Mouse (Mus musculus) kidney, adult 11 months (tissue): ENCODE results near the gene Ccn1.
A peak's percentile ranks its signal among the peaks of the same experiment; 100 is the strongest.

ENCODE experiments used
- DNase-seq: peaks from one replicate; pipeline ENCODE4 v3.0.0; 2022

The Ccn1 gene

DNA sequence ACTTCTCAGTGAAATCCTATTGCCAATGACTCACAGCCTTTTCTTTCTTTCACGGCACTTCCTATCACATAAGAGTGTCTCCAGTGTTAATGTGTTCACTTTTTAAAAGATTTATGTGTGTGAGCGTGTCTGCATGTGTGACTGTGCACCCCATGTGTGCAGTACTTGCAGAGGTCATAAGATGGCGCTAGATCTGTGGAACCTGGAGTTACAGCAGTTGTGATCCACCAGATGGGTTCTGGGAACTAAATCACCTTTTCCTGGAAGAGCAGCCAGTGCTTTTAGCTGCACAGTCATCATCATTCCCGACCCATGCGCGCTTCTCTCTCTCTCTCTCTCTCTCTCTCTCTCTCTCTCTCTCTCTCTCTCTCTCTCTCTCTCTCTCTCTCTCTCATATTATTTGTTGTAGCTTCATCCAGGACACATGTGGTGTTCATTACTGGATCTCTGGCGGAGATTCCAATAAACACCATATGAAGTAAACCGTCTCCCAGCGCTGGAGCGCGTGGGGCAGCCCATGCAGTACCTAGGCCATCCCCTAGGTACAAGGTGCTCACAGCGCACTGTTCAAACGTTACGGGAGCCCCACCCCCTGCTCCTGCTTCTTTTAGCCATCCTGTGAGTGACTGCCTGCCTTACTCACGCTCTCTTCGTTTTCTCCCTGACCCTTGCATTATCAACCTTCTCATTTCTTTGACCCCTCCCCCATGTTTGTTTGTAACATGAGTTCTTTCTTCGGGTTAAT is 30.0 kb downstream of the Ccn1 start:
- no peak for DNase-seq

DNA sequence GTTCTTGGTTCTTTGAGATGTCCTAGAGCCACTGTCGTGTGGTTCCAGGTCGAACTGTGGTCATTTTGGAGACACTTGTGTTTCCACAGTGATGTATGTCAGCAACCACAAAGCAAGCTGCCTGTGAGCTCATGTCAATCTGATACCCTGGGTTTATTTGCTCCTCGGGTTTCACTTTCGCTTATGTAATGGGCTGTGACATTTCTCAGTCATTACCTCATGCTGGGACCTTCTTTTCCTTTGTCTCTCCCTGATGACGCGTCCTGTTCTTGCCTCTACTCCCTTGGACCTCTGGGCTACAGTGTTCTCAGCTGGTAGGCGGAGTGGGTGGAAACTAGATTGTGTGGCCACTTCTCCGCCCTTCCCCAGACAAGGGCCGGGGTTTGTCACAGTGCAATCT is 31.5 kb downstream of the Ccn1 start:
- no peak for DNase-seq

DNA sequence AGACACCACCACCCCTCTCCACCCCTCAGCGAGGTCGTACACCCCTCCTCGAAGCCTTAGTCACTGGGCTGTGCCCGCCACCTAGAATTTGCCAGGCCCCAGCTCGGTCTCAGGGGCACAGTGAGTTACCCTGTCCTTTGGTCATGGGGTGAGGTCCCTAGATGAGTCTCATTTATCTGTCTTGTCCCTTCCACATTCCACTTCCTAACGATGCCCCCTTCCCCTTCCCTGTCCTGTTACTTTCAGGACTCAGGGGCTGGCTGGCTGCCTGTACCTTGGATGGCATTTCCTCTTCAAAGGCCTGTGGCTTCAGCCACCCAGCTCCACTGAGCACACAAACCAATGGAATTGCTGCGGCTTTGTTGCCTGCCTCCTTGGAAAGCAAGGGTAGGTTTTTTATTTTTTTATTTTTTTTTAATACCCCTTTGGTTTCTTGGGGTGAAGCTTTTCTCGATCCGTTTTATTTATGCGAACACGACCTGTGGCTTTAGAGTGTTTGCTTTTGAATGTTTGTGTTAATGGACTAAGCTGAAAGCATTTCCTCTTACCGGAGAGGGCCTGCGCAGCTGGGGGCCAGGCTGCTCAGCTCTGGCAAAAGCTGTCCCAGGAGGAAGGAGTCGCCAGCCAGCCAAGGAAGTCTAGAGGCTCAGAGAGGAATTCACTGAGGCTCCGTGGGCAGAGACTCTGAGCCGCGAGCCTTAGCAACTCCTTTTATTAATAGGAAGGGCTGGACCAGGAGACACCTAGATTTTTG is 35.2 kb downstream of the Ccn1 start:
- DNase-seq, result peak; percentile 38

DNA sequence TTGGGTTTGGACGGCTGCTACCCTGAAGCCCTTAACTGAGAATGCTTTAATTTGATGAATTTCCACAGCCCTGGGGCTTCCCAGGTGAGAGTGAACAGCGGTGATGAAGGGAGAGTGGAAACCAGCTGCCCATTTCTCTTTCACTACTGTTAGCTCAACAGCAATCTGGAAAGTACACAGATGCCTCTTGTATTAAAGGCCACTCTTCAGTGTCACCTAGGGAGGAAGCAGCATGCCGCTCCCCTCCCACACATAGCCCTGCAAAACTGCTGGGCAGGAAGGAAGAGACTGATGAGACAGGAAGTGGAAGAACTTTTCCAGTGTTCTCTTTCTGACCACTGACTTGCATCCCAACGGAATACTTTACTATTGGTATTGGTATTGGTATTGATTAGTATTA is 36.5 kb downstream of the Ccn1 start:
- no peak for DNase-seq

DNA sequence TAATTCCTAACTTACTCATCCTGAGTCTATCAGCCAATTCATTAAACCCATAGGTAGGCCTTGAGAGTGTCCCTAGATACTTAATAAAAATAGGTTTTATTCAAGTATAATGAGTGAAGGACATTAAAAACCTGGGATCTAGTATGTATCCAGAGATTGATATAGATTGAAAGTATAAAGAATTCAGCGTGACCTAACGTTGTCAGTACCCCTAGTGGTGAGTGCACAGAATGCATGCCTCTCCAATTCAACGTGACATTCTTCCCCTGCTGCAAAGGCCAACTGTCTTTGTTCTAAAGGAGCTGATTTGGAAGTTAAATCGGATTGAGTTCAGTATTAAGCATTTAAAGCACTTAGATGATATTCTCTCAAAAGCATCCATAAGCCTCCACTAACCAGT is 37.1 kb downstream of the Ccn1 start:
- no peak for DNase-seq

DNA sequence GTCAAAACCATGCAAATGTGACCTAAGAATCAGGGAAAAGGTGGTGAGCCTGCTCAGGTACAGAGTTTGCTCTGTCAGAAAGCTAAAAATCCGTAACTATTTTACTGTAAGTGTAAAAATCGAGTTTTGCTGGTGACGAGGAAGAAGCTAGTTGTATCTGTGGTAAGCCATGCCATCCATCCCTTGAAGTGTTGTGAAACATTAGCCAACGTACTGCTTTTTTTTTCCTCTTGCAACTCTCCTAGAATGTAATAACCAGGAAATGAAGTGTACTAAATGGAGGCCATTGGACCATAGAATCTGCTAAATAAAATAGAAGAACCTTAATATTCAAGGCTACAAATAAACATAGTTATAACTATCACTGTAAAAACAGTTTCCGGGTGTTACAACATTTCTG is 41.5 kb downstream of the Ccn1 start:
- DNase-seq, result no peak

DNA sequence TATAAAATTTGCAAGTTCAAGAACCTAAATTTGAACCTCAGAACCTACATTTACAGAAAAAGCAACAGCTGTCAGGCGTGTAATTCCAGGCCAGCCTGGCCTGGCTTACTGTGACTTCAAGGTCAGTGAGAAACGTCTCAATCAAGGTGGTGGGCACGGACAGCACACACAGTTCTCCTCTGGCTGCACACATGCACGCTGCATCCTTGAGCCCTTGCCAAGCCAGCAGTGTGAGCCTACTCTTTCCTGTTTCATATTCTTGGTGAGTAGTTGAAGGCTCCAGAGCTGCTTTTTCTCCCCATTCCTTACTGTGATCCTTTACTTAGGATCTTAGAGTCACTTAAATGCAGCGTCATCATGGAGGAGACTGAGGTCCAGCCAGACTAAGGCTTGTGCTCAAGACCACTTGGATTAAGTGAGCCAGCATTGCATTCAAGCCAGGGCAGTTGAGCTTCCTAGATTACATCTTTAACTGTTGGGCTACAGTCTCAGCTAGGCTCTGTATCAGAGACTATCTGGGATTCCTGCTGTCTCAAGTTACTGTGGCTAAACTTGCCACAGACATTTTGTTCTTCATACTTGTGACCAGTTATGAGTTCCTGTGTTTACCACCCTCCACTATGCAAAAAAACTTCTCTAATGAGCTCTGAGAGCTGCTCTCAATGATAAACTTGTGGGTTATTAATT is 44.2 kb downstream of the Ccn1 start:
- DNase-seq, result no peak

DNA sequence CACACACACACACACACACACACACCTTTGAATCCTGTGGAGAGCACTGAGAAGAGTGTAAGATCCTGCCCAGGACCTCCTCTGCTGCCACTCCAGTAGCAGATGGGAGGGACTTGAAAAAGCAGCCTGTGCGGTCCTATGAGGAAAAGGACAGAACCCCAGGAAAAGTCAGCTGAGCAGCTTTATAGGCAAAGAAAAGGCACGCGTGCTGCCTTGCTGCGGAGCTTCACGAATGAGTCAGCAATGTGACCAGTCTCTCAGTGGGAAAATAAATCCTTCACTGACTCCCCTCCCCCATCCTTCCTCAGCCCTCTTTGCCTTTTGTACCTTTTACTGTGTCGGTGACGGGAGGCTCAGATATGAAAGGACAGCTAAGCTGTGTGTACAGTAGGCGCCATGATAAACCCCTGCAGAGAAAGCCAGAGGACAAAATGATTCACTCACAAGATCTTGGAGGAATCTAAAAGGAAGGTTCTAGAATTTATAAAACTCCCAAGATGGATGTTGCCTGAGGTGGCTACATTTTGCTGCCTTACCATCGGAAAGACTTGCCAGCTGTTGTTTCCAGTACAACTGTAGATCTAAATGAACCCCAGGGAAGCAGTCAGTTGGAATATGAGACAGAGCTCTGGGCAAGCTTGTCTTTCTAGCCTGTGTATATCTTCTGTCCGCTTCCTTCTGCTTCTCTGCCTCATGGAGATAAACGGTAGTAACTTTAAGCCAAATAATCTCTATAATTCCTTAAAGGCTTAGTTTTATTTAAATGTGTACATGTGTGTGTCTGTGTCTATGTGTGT is 47.2 kb downstream of the Ccn1 start:
- DNase-seq, result peak; percentile 40

DNA sequence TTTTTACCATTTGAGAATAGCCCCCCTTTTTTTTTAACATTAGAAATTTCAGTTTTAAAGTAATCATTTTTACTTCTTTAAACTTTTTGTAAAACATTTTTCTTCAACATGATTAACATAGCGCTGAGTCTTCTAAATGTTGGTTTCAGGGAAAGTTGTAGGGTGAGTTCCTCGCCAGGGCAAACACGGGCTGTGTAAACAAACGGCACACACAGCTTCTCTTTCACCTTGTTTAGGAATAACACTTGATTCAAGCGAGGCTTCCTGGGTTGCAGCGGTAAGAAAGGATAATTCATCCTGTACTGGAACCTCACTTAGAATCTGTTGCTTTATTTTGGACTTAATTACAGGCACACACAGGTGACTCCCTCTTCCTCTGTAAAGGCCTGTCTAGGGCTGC is 48.4 kb downstream of the Ccn1 start:
- DNase-seq, result no peak

DNA sequence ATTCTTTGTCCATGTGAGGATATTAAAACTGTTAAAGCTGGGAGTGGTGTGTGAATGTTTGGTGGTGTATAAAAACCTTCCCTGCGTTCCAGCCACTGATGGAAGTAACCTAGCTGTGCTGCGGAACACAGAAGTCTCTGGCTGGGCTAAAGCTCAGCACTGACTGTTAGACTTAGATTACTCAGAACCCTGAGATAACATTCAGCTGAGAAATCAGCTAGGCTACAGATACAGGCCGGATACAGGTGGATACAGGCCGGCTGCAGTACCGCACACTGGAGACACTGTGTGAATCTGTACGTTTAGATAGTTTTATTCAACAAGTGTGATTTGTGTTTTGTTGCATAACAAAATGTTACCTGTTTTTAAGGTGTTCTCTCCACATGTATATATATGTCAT is 49.0 kb downstream of the Ccn1 start:
- DNase-seq, result no peak

DNA sequence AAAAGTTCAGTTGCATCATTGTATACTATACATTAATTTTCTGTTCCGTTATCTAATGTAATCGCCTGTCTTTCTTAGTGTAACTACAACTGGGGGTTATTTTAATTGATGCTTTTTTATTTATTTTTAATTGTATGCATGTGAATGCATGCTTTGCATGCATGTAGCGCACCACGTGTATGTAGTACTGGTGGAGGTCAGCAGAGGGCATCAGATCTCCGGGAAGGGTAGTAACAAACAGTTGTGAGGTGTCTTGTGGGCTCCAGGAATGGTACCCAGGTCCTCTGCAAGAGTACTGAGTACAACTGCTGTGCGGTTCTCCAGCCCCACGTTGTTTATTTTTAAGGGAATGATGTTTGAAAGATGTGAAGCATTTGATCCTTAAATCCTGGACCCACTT is 50.7 kb downstream of the Ccn1 start:
- DNase-seq, result no peak
